Comparison of ENCODE assay signal across 10 mouse cellular contexts in genomic region chr13:90394815-90395241, GRCm38 (mm10).
DNase-seq lines count a peak whose midpoint lies in the region; ATAC-seq lines count a peak whose summit lies in the region.
"Had no signal": no experiment of that assay in that cellular context is flagged by ENCODE, and none has a peak within 500 bp of the region (broad histone marks: within the 10 kb centered on the region; RNA-seq: fewer than 3 reads in every experiment).

No protein-coding gene starts in this region.

- no peaks in the 10 kb centered on the region for H3K9me3 ChIP-seq in forebrain, embryonic 11.5 days (ENCODE audit: control insufficient read depth, low read length)
- no peaks in the 10 kb centered on the region for H3K9me3 ChIP-seq in forebrain, embryonic 10.5 days
- H3K9me3 ChIP-seq in kidney, embryonic 16.5 days (ENCODE audit: low read length), result no peaks in the 10 kb centered on the region
- H3K9me3 ChIP-seq: liver, embryonic 13.5 days had no signal

- no peaks in the 10 kb centered on the region for H3K4me1 ChIP-seq in forebrain, embryonic 11.5 days (replicated peaks; ENCODE audit: control insufficient read depth, insufficient read depth, low read length)
- H3K4me1 ChIP-seq in forebrain, embryonic 10.5 days, result no peaks in the 10 kb centered on the region
- H3K4me1 ChIP-seq in kidney, embryonic 16.5 days (ENCODE audit: insufficient read depth, low read length), result no peaks in the 10 kb centered on the region; the same call in 1 of the 2 replicates
- H3K4me1 ChIP-seq: liver, embryonic 13.5 days had no signal

- no peak overlapping the region for H3K4me3 ChIP-seq in forebrain, embryonic 11.5 days (ENCODE audit: low read depth, low read length)
- H3K4me3 ChIP-seq in forebrain, embryonic 10.5 days, result no peak overlapping the region
- no peak overlapping the region for H3K4me3 ChIP-seq in kidney, embryonic 16.5 days (ENCODE audit: low read length)
- H3K4me3 ChIP-seq: liver, embryonic 13.5 days had no signal

- no peaks in the 10 kb centered on the region for H3K27me3 ChIP-seq in forebrain, embryonic 11.5 days (ENCODE audit: control insufficient read depth, insufficient read depth, low read length)
- no peaks in the 10 kb centered on the region for H3K27me3 ChIP-seq in forebrain, embryonic 10.5 days (ENCODE audit: poor library complexity, severe bottlenecking)
- H3K27me3 ChIP-seq in kidney, embryonic 16.5 days (ENCODE audit: insufficient read depth, low read length), result no peaks in the 10 kb centered on the region
- H3K27me3 ChIP-seq: CH12.LX; liver, embryonic 13.5 days had no signal

- WGBS in forebrain, embryonic 11.5 days, result 69% methylated on average over 5 of the region's 5 CpGs
- 57% methylated on average over 5 of the region's 5 CpGs for WGBS in forebrain, embryonic 10.5 days
- WGBS in kidney, embryonic 16.5 days, result 57% methylated on average over 5 of the region's 5 CpGs

- DNase-seq in forebrain, embryonic 11.5 days (ENCODE audit: low spot score), result no peak
- DNase-seq in forebrain, embryonic 10.5 days (ENCODE audit: extremely low spot score, low spot score), result no peak
- DNase-seq in testis, postnatal 14 days (ENCODE audit: low spot score), result peak; percentile 54
- DNase-seq in testis, postnatal 10 days (ENCODE audit: low spot score), result no peak
- peak; percentile 14 for DNase-seq in heart, postnatal 25 days (ENCODE audit: low spot score)
- peak; percentile 44 for DNase-seq in lung, postnatal 36 days
- DNase-seq: liver, embryonic 13.5 days had no signal

- no peak overlapping the region for H3K4me2 ChIP-seq in forebrain, embryonic 11.5 days (ENCODE audit: low read depth, low read length, severe bottlenecking)
- no peak overlapping the region for H3K4me2 ChIP-seq in kidney, embryonic 16.5 days (replicated peaks; ENCODE audit: low read depth, low read length)
- H3K4me2 ChIP-seq: liver, embryonic 13.5 days had no signal

- no peaks in the 10 kb centered on the region for H3K36me3 ChIP-seq in forebrain, embryonic 11.5 days (ENCODE audit: control insufficient read depth, insufficient read depth, low read length)
- no peaks in the 10 kb centered on the region for H3K36me3 ChIP-seq in forebrain, embryonic 10.5 days (replicated peaks)
- H3K36me3 ChIP-seq in kidney, embryonic 16.5 days (ENCODE audit: insufficient read depth, low read length), result no peaks in the 10 kb centered on the region
- H3K36me3 ChIP-seq: liver, embryonic 13.5 days had no signal

- intact Hi-C loops in heart, postnatal 25 days (cut with DNase I), result no loop called here

- H3K9ac ChIP-seq in forebrain, embryonic 11.5 days (ENCODE audit: low read length), result no peak overlapping the region
- no peak overlapping the region for H3K9ac ChIP-seq in kidney, embryonic 16.5 days (replicated peaks; ENCODE audit: low read length)
- H3K9ac ChIP-seq: liver, embryonic 13.5 days had no signal

- ATAC-seq in forebrain, embryonic 11.5 days (replicated peaks; ENCODE audit: low FRiP score), result 0 out of 2 replicates have a peak, but pooled peaks have one; percentile 15
- ATAC-seq in erythroid progenitor cell, adult 5-6 weeks (replicated peaks; ENCODE audit: low FRiP score, poor library complexity, severe bottlenecking), result no peak
- ATAC-seq in kidney, embryonic 16.5 days (ENCODE audit: low FRiP score, low TSS enrichment), result no peak

- no peak overlapping the region for H3K27ac ChIP-seq in forebrain, embryonic 11.5 days (ENCODE audit: low read depth, low read length)
- no peak overlapping the region for H3K27ac ChIP-seq in forebrain, embryonic 10.5 days
- no peak overlapping the region for H3K27ac ChIP-seq in kidney, embryonic 16.5 days (ENCODE audit: low read length)
- H3K27ac ChIP-seq: liver, embryonic 13.5 days had no signal

Comparison
In these comparisons a context has a peak if more than half of its experiments do, and no peak if none do; other contexts are left out.
1. DNase-seq: peak in testis, postnatal 14 days (single experiment), heart, postnatal 25 days (single experiment) and lung, postnatal 36 days (single experiment); none in forebrain, embryonic 11.5 days (single experiment), forebrain, embryonic 10.5 days (single experiment) and testis, postnatal 10 days (single experiment).